15 mouse cellular contexts compared by ENCODE assay signal in the genomic region with DNA sequence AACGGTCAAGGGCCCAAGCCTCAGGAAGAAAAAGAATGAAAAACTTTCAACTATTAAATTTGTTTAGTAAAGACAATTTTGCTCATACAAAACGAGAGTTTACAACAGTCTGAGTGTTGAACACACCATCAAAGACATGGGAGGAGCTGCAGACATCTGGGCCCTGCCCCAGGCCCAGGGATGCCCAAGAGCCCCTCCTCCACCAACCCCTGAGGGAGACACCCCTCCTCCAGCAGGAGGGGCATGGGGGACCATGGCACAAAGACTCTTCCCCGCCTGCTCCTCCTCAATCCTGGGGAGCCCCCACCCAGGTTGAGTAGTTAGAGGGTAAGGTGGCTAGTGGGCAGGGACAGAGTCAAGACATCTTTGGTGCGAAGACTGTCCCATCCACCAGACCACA. TPM values are rescaled to one million over a fixed set of nuclear protein-coding genes. Genes with fewer than 3 reads are reported as not detected.
DNase-seq lines count a peak whose midpoint lies in the region; ATAC-seq lines count a peak whose summit lies in the region.
"Had no signal": no experiment of that assay in that cellular context is flagged by ENCODE, and none has a peak within 500 bp of the region (broad histone marks: within the 10 kb centered on the region; RNA-seq: fewer than 3 reads in every experiment).

No protein-coding gene starts in this region.

- no peak overlapping the region for H3K9ac ChIP-seq in intestine, embryonic 15.5 days
- no peak overlapping the region for H3K9ac ChIP-seq in intestine, embryonic 16.5 days (ENCODE audit: low read depth, low read length)
- H3K9ac ChIP-seq in forebrain, embryonic 16.5 days (replicated peaks; ENCODE audit: low read depth, low read length) = no peak overlapping the region
- H3K9ac ChIP-seq in limb, embryonic 15.5 days = no peak overlapping the region

- DNase-seq in embryonic facial prominence, embryonic 10.5 days (ENCODE audit: low spot score) = no peak
- no peak for DNase-seq in spleen, adult 12 weeks (ENCODE audit: low spot score)
- DNase-seq in layer of hippocampus, postnatal 14 days (ENCODE audit: low spot score in 2 of 2) = no peak
- DNase-seq in thymus, postnatal 36 days = no peak

- H3K27me3 ChIP-seq in intestine, embryonic 15.5 days (replicated peaks) = no peaks in the 10 kb centered on the region
- no peaks in the 10 kb centered on the region for H3K27me3 ChIP-seq in intestine, embryonic 16.5 days (replicated peaks; ENCODE audit: control insufficient read depth, insufficient read depth, low read length)
- no peaks in the 10 kb centered on the region for H3K27me3 ChIP-seq in embryonic facial prominence, embryonic 10.5 days (replicated peaks; ENCODE audit: low read depth, poor library complexity, severe bottlenecking)
- no peaks in the 10 kb centered on the region for H3K27me3 ChIP-seq in forebrain, embryonic 16.5 days (replicated peaks; ENCODE audit: control insufficient read depth, insufficient read depth, low read length)
- no peaks in the 10 kb centered on the region for H3K27me3 ChIP-seq in limb, embryonic 15.5 days
- H3K27me3 ChIP-seq: Patski had no signal

- 61% methylated on average over 4 of the region's 4 CpGs for WGBS in intestine, embryonic 15.5 days
- WGBS in intestine, embryonic 16.5 days = 59% methylated on average over 4 of the region's 4 CpGs
- WGBS in embryonic facial prominence, embryonic 10.5 days = 64% methylated on average over 4 of the region's 4 CpGs
- WGBS in forebrain, embryonic 16.5 days = 59% methylated on average over 4 of the region's 4 CpGs
- WGBS in limb, embryonic 15.5 days = 61% methylated on average over 4 of the region's 4 CpGs

- ATAC-seq in intestine, embryonic 15.5 days = peak; percentile 10; the same call in 1 of the 2 replicates
- ATAC-seq in intestine, embryonic 16.5 days = no peak
- peak; percentile 17; the same call in 1 of the 2 replicates for ATAC-seq in forebrain, embryonic 16.5 days
- ATAC-seq in limb, embryonic 15.5 days (ENCODE audit: insufficient number of reproducible peaks, low FRiP score, low TSS enrichment, low read depth) = 0 out of 2 replicates have a peak, but pooled peaks have one; percentile 27
- ATAC-seq: Patski had no signal

- H3K27ac ChIP-seq in intestine, embryonic 15.5 days = no peak overlapping the region
- H3K27ac ChIP-seq in intestine, embryonic 16.5 days (ENCODE audit: low read length) = no peak overlapping the region
- peak overlapping the region; percentile 10; the same call in 1 of the 2 replicates for H3K27ac ChIP-seq in embryonic facial prominence, embryonic 10.5 days (replicated peaks)
- H3K27ac ChIP-seq in forebrain, embryonic 16.5 days (ENCODE audit: low read length) = no peak overlapping the region
- H3K27ac ChIP-seq in limb, embryonic 15.5 days = no peak overlapping the region

- no peak overlapping the region for H3K4me2 ChIP-seq in intestine, embryonic 15.5 days (replicated peaks)
- H3K4me2 ChIP-seq in intestine, embryonic 16.5 days (ENCODE audit: low read depth, low read length) = no peak overlapping the region
- no peak overlapping the region for H3K4me2 ChIP-seq in forebrain, embryonic 16.5 days (ENCODE audit: low read length)
- no peak overlapping the region for H3K4me2 ChIP-seq in limb, embryonic 15.5 days

- H3K4me3 ChIP-seq in intestine, embryonic 15.5 days (replicated peaks) = no peak overlapping the region
- H3K4me3 ChIP-seq in intestine, embryonic 16.5 days (ENCODE audit: low read length) = no peak overlapping the region
- H3K4me3 ChIP-seq in embryonic facial prominence, embryonic 10.5 days = no peak overlapping the region
- H3K4me3 ChIP-seq in forebrain, embryonic 16.5 days (replicated peaks; ENCODE audit: low read length) = no peak overlapping the region
- no peak overlapping the region for H3K4me3 ChIP-seq in limb, embryonic 15.5 days

- 0 out of 2 replicates have a peak, but pooled peaks cover 9% of the 10 kb centered on the region for H3K4me1 ChIP-seq in intestine, embryonic 15.5 days (replicated peaks)
- peaks cover 7% of the 10 kb centered on the region; the same call in 1 of the 2 replicates for H3K4me1 ChIP-seq in intestine, embryonic 16.5 days (ENCODE audit: control insufficient read depth, insufficient read depth, low read length)
- peaks cover 20% of the 10 kb centered on the region for H3K4me1 ChIP-seq in embryonic facial prominence, embryonic 10.5 days
- no peaks in the 10 kb centered on the region for H3K4me1 ChIP-seq in forebrain, embryonic 16.5 days (replicated peaks; ENCODE audit: control insufficient read depth, insufficient read depth, low read length)
- peaks cover 10% of the 10 kb centered on the region for H3K4me1 ChIP-seq in limb, embryonic 15.5 days

- H3K36me3 ChIP-seq in intestine, embryonic 15.5 days = peaks cover 36% of the 10 kb centered on the region
- peaks cover 18% of the 10 kb centered on the region for H3K36me3 ChIP-seq in intestine, embryonic 16.5 days (ENCODE audit: control insufficient read depth, insufficient read depth, low read length)
- peaks cover 68% of the 10 kb centered on the region for H3K36me3 ChIP-seq in embryonic facial prominence, embryonic 10.5 days (replicated peaks)
- H3K36me3 ChIP-seq in forebrain, embryonic 16.5 days (ENCODE audit: control insufficient read depth, insufficient read depth) = peaks cover 19% of the 10 kb centered on the region
- peaks cover 54% of the 10 kb centered on the region for H3K36me3 ChIP-seq in limb, embryonic 15.5 days

- H3K9me3 ChIP-seq in intestine, embryonic 15.5 days = no peaks in the 10 kb centered on the region
- H3K9me3 ChIP-seq in intestine, embryonic 16.5 days (ENCODE audit: control insufficient read depth, low read length) = no peaks in the 10 kb centered on the region
- no peaks in the 10 kb centered on the region for H3K9me3 ChIP-seq in embryonic facial prominence, embryonic 10.5 days
- no peaks in the 10 kb centered on the region for H3K9me3 ChIP-seq in forebrain, embryonic 16.5 days (ENCODE audit: control insufficient read depth, low read length)
- H3K9me3 ChIP-seq in limb, embryonic 15.5 days = no peaks in the 10 kb centered on the region

RNA-seq across cellular contexts. Expression of gene Il10, which starts 34.0 kb away (rescaled TPM):
- polyA plus RNA-seq in intestine, embryonic 15.5 days (2015; fragmentation: Nextera tagmentation; extraction: Ambion mirVana) = not detected in 2 replicates
- polyA plus RNA-seq in intestine, embryonic 16.5 days (2015; fragmentation: Nextera tagmentation; extraction: Ambion mirVana) = not detected in 2 replicates
- polyA plus RNA-seq in embryonic facial prominence, embryonic 10.5 days (2016; fragmentation: Nextera tagmentation; extraction: Ambion mirVana) = not detected in 2 replicates
- polyA plus RNA-seq in forebrain, embryonic 16.5 days (2015; fragmentation: Nextera tagmentation; extraction: Ambion mirVana) = 0.16 TPM in 1 of 2 replicates, not detected in the other
- polyA plus RNA-seq in limb, embryonic 15.5 days (2015; fragmentation: Nextera tagmentation; extraction: Ambion mirVana) = not detected in 2 replicates
- total RNA-seq in layer of hippocampus, postnatal 14 days (2021) = not detected
- total RNA-seq: adrenal gland, adult 2 months; gastrocnemius, postnatal 4 days; heart, postnatal 4 days; neutrophil, adult 5-6 weeks had no signal
- polyA plus RNA-seq: adrenal gland, adult 2 months; kidney, embryonic 16.5 days; limb, embryonic 11.5 days had no signal

RNA-seq across cellular contexts. Expression of gene Mapkapk2, which starts 44.0 kb away (rescaled TPM):
- polyA plus RNA-seq in intestine, embryonic 15.5 days (2015; fragmentation: Nextera tagmentation; extraction: Ambion mirVana) = 42.6 and 44.5 TPM in 2 replicates
- 13.1 and 23.5 TPM in 2 replicates for polyA plus RNA-seq in intestine, embryonic 16.5 days (2015; fragmentation: Nextera tagmentation; extraction: Ambion mirVana)
- polyA plus RNA-seq in embryonic facial prominence, embryonic 10.5 days (2016; fragmentation: Nextera tagmentation; extraction: Ambion mirVana) = 44.4 and 45.4 TPM in 2 replicates
- polyA plus RNA-seq in forebrain, embryonic 16.5 days (2015; fragmentation: Nextera tagmentation; extraction: Ambion mirVana) = 19.9 and 23.0 TPM in 2 replicates
- 27.7 and 36.1 TPM in 2 replicates for polyA plus RNA-seq in limb, embryonic 15.5 days (2015; fragmentation: Nextera tagmentation; extraction: Ambion mirVana)
- 10 to 100 TPM; 26.1 to 30.4 TPM for total RNA-seq in layer of hippocampus, postnatal 14 days (2021)
